Mouse (Mus musculus) midbrain, embryonic 11.5 days (tissue): ENCODE data around the gene Lect2. TPM values are rescaled to one million over a fixed set of nuclear protein-coding genes. Genes with fewer than 3 reads are reported as not detected.

Experiments
- ATAC-seq: fragments of 200-750 bp; cut with Nextera tagmentation; 2 replicates; pipeline ENCODE4 v1.8.0; 2017; ENCODE audit warnings: moderate TSS enrichment, moderate library complexity; ENCODE audit not compliant: low FRiP score
- DNase-seq: peaks from one replicate; pipeline ENCODE4 v3.0.0; 2015; ENCODE audit warnings: low spot score; ENCODE audit errors: missing footprints
- H3K27ac ChIP-seq: fragments of 300-500 bp; sonication (generic); 2 replicates; pipeline ENCODE4 v1.5.1; 2014; ENCODE audit warnings: low read depth, low read length
- H3K27me3 ChIP-seq: fragments of 300-500 bp; sonication (generic); 2 replicates; pipeline ENCODE4 v1.6.1; 2014; ENCODE audit warnings: mild to moderate bottlenecking, low read length, moderate library complexity, mixed read lengths; ENCODE audit not compliant: control insufficient read depth, insufficient read depth
- H3K36me3 ChIP-seq: fragments of 300-500 bp; sonication (generic); 2 replicates; pipeline ENCODE4 v1.6.1; 2014; ENCODE audit warnings: mild to moderate bottlenecking, low read length, moderate library complexity, mixed read lengths; ENCODE audit not compliant: control insufficient read depth, insufficient read depth
- H3K4me1 ChIP-seq: fragments of 300-500 bp; sonication (generic); 2 replicates; pipeline ENCODE4 v1.6.1; 2014; ENCODE audit warnings: low read length; ENCODE audit not compliant: control insufficient read depth, insufficient read depth
- H3K4me2 ChIP-seq: fragments of 300-500 bp; sonication (generic); 2 replicates; pipeline ENCODE4 v1.6.1; 2014; ENCODE audit warnings: mild to moderate bottlenecking, moderate library complexity
- H3K4me3 ChIP-seq: fragments of 300-500 bp; sonication (generic); 2 replicates; pipeline ENCODE4 v1.5.1; 2014; ENCODE audit warnings: low read depth, low read length
- H3K9ac ChIP-seq: fragments of 300-500 bp; sonication (generic); 2 replicates; pipeline ENCODE4 v1.6.1; 2014; ENCODE audit warnings: low read length
- H3K9me3 ChIP-seq: fragments of 300-500 bp; sonication (generic); 2 replicates; pipeline ENCODE4 v1.6.1; 2016; ENCODE audit warnings: low read length; ENCODE audit not compliant: control insufficient read depth
- WGBS: fragments of 180-500 bp; shearing (Covaris S2); extraction: QIAGEN DNeasy Blood & Tissue Kit; methylation state at CpG from one replicate; pipeline ENCODE4 v1.1.7; 2014; 5-methylcytosine and 5-hydroxymethylcytosine counted together
- polyA plus RNA-seq: library from polyadenylated mRNA; unstranded; fragments of >200 nt; fragmentation: Nextera tagmentation; extraction: Ambion mirVana; gene quantifications from 2 replicates; pipeline ENCODE4 v1.2.1, GENCODE M21; 2014

Lect2 gene
- not detected in 2 replicates for polyA plus RNA-seq

DNA sequence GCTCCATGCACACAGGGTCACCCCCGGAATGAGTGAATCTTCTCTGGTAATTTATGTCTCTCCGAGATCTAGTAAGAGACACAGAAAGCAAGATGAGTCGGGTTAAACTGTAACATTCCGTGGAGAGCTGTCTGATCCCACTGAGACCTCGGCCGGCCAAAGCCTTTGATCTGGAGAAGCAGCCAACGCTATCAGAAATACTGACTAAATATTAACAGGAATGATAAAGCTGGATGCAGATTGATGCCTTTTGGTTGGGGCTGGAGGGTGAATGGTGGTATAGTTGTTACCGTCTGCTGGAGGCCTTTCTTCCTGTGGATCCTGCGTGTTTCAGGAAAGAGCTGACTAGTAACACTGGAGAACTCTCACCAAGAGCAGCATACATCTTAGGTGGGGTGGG, at the start of gene Lect2:
TSS of gene Lect2 (minus strand) at position 102 of the 400 bp plus-strand sequence.
- Histone ChIP-seq H3K4me2 (no peak within 1 kb of the TSS), H3K9ac (no peak within 1 kb of the TSS), H3K27me3 (no peaks in the 10 kb centered on the region), H3K27ac (no peak within 1 kb of the TSS), H3K36me3 (no peaks in the 10 kb centered on the region), H3K4me1 (no peaks in the 10 kb centered on the region), H3K4me3 (no peak within 1 kb of the TSS), H3K9me3 (no peaks in the 10 kb centered on the region)
- ATAC-seq: no peak
- peak; percentile 45 for DNase-seq
- WGBS: 83% methylated on average over 9 of the region's 9 CpGs

DNA sequence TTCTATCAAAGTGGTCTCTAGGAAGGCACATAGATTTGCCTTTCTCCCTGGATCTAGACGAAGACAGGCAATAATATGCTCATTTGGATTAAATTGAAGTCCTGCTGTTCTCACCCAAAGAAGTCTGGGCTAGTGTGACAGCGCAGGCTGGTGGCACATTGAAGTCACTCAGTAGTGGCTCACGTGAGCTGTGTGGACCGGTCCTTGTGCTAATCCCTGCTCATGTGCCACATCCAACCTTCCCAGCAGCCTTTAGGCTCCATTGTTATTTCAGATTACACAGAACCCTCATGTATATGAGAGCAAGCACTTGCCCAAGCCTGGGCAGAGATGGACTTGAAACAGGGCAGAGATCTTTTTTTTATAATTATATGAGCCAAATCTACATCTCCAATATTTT, 49.0 kb upstream of the Lect2 start:
- Histone ChIP-seq H3K27ac (no peak overlapping the region), H3K9me3 (no peaks in the 10 kb centered on the region), H3K36me3 (no peaks in the 10 kb centered on the region), H3K27me3 (no peaks in the 10 kb centered on the region), H3K4me1 (peaks cover 8% of the 10 kb centered on the region), H3K4me2 (no peak overlapping the region), H3K4me3 (no peak overlapping the region), H3K9ac (no peak overlapping the region)
- no peak for DNase-seq
- ATAC-seq: no peak
- 62% methylated on average over 4 of the region's 4 CpGs for WGBS

DNA sequence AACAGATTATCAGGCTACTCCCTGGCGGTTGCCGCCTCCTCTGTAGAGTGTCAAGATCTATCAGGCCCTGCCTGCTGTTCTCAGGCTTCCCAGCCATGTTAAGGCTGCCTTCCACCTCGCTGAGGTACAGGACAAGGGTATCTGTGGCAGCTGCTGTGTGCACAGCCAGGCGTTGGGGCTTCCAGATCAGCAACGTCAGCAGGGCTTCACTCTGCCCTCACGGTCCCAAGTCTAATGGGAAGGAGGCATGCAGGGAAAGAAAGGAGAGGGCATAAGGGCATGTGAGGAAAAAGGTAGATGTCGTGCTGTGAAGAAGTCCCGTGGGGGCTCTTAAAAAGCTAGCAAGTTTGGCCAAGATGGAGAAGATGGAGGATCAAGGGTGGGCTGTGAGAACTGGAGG, 46.9 kb upstream of the Lect2 start:
- no peak for ATAC-seq

DNA sequence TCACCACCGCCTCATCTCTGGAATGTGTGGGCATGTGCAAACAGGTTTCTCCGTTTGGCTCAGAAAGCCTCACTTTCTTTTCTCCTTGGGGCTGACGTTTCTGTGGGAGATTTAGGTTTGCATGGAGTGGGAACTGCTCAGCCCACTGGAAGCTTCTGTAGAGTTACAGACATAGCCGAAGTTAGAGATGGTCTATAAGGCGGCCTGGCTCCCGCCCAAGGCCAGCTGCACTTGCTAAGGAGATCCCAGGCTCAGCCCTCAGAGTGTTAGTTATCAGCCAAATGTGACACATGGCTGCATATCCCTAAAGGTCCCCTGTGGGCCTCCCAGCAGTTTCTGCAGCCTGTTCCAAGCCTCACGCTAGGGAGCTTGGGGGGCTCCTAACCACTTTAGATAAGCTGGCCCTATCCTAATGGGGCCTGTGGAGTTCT, 45.7 kb upstream of the Lect2 start:
- Histone ChIP-seq H3K9ac (no peak overlapping the region), H3K4me3 (no peak overlapping the region), H3K4me2 (no peak overlapping the region), H3K4me1 (peaks cover 11% of the 10 kb centered on the region), H3K36me3 (no peaks in the 10 kb centered on the region), H3K27me3 (no peaks in the 10 kb centered on the region), H3K9me3 (no peaks in the 10 kb centered on the region), H3K27ac (no peak overlapping the region)
- 85% methylated on average over 7 of the region's 7 CpGs for WGBS
- ATAC-seq (no peak), DNase-seq (no peak)

More for the DNA sequence above, 46.9 kb upstream of the Lect2 start:
- H3K27me3 ChIP-seq: no peaks in the 10 kb centered on the region
- no peak overlapping the region for H3K4me2 ChIP-seq
- no peak overlapping the region for H3K9ac ChIP-seq
- no peaks in the 10 kb centered on the region for H3K36me3 ChIP-seq
- no peak for DNase-seq
- 74% methylated on average over 8 of the region's 8 CpGs for WGBS
- H3K27ac ChIP-seq: no peak overlapping the region
- no peak overlapping the region for H3K4me3 ChIP-seq
- no peaks in the 10 kb centered on the region for H3K9me3 ChIP-seq
- peaks cover 5% of the 10 kb centered on the region for H3K4me1 ChIP-seq

DNA sequence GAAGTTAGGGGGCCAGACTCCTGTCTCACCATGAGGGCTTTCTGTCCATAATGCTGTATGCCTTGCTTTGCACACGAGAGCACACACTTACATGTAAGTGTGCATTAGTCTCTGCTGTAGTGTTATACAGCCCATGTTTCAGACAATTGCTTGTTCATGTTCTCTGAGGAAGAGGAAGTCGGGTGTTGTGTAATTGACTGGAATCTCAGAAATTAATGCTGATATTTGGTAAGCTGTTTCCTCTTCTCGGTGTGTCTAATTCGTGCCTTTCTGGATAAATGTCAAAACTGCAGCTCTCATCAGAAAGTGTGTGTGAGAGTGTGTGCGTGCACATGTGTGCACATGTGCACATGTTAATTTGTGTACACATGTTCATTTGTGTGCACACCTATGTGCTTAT, 44.9 kb upstream of the Lect2 start:
- Histone ChIP-seq H3K36me3 (no peaks in the 10 kb centered on the region), H3K9ac (no peak overlapping the region), H3K4me1 (peaks cover 11% of the 10 kb centered on the region), H3K4me2 (no peak overlapping the region), H3K9me3 (no peaks in the 10 kb centered on the region), H3K27ac (no peak overlapping the region), H3K27me3 (no peaks in the 10 kb centered on the region), H3K4me3 (no peak overlapping the region)
- ATAC-seq (no peak), DNase-seq (no peak)
- 92% methylated on average over 5 of the region's 5 CpGs for WGBS

DNA sequence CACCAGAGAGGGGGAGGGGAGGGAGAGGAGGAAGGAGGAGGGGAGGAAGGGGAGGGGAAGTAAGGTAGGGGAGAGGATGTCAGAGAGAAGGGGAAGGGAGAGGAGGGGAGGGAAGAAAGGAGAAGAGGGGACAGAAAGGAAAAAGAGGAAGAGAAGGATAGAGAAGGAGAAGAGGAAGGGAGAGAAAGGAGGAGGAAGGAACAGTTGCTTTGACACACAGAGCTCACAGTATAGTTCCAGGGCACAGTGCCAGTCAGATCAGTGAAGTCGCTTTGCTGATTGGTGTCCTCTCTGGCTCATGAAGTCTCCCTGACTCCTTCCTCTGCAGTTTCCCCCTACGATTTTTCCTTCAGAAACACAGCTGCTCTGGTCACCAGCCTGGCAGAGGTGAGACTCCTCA, 43.6 kb upstream of the Lect2 start:
- Histone ChIP-seq H3K27ac (no peak overlapping the region), H3K9me3 (no peaks in the 10 kb centered on the region), H3K36me3 (no peaks in the 10 kb centered on the region), H3K27me3 (no peaks in the 10 kb centered on the region), H3K4me2 (no peak overlapping the region), H3K4me1 (peaks cover 9% of the 10 kb centered on the region; the same call in 1 of the 2 replicates), H3K9ac (no peak overlapping the region), H3K4me3 (no peak overlapping the region)
- WGBS: 68% methylated on average over 2 of the region's 2 CpGs
- ATAC-seq (no peak), DNase-seq (no peak)

DNA sequence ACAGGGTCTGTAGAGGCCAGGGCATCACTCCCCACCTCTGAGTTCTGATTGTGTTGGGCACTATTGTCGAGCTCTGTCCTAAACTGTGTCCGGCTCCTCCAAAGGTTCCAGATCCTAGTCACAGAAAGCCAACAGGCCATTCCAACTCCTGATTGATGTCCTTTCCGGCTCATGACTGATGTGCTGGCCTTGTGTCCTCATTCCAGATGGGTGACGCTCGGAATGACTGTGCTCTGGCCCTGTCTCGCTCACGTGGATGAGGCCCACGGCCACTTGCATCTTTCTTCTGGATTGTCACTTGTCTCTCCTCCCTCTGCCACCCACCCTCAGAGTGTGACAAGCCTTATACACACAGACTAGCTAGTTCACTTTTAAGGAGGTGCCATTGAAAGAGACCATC, 42.9 kb upstream of the Lect2 start:
- no peaks in the 10 kb centered on the region for H3K27me3 ChIP-seq
- H3K27ac ChIP-seq: no peak overlapping the region
- H3K4me1 ChIP-seq: peaks cover 9% of the 10 kb centered on the region; the same call in 1 of the 2 replicates
- DNase-seq: no peak
- H3K9me3 ChIP-seq: no peaks in the 10 kb centered on the region
- H3K4me2 ChIP-seq: no peak overlapping the region
- WGBS: 87% methylated on average over 8 of the region's 8 CpGs
- no peak overlapping the region for H3K9ac ChIP-seq
- H3K36me3 ChIP-seq: no peaks in the 10 kb centered on the region
- ATAC-seq: no peak
- no peak overlapping the region for H3K4me3 ChIP-seq

DNA sequence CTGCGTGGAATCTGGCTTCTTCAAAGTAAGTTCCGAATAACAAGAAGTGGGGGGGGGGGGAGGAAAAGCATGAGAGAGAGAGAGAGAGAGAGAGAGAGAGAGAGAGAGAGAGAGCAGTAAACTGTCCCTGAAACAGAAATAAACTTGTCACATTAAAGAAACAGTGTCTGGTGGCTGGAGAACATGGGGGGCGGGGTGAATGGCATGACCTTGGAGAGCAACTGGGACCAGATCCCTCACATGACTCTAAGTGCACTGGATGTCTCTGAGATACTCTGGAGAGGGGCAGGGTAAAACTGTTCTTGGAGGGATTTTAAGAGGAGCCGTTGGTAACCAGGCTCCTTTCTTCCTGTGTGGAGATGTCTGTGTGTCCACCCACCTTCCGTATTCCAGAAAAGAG, 41.9 kb upstream of the Lect2 start:
- Histone ChIP-seq H3K27me3 (no peaks in the 10 kb centered on the region), H3K27ac (no peak overlapping the region), H3K9ac (no peak overlapping the region), H3K4me2 (no peak overlapping the region), H3K4me3 (no peak overlapping the region), H3K9me3 (no peaks in the 10 kb centered on the region), H3K36me3 (no peaks in the 10 kb centered on the region), H3K4me1 (peaks cover 9% of the 10 kb centered on the region; the same call in 1 of the 2 replicates)
- ATAC-seq (no peak), DNase-seq (no peak)
- WGBS: 83% methylated on average over 5 of the region's 5 CpGs

DNA sequence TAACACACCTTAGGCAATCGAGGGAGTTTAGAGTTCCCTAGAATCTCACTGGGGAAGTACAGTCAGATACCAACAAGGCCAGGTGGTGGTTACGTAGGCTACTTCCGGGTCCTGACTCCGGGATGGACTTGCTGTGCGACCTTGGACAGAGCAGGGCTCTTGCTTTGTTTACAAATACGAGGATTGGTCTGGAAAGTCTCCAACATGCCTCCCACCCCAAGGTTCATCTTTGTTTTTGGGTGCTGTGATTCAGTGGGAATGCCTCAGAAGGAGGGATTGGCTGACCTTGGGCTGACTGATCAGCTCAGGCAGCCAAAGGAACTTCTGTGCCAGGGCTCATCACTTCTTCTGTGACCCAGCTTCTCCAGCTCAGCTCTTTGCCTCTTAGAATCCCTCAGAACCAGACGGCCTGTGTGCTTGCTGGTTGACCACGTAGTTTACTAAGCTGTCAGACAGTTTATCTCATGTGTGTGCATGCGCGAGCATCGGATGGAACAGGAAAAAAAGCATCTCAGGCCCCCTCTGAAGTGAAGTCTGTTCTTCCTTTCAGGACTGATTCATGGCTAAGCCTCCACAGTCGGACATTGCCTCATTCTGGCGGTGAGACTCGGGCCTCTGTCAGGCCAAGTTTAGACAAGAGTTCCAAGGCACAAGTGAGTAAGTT, 40.3 kb upstream of the Lect2 start:
- H3K27ac ChIP-seq: no peak overlapping the region
- 83% methylated on average over 14 of the region's 14 CpGs for WGBS

More for the DNA sequence above, 40.3 kb upstream of the Lect2 start:
- DNase-seq (no peak), ATAC-seq (no peak)
- no peak overlapping the region for H3K4me2 ChIP-seq
- H3K4me1 ChIP-seq: peaks cover 9% of the 10 kb centered on the region; the same call in 1 of the 2 replicates
- no peaks in the 10 kb centered on the region for H3K9me3 ChIP-seq
- H3K9ac ChIP-seq: no peak overlapping the region
- H3K27me3 ChIP-seq: no peaks in the 10 kb centered on the region
- no peaks in the 10 kb centered on the region for H3K36me3 ChIP-seq
- no peak overlapping the region for H3K4me3 ChIP-seq
